Mouse (Mus musculus) midbrain, embryonic 13.5 days (tissue): ENCODE results near the gene Egr4. TPM values are rescaled to one million over a fixed set of nuclear protein-coding genes. Genes with fewer than 3 reads are reported as not detected.

ENCODE experiments used
- ATAC-seq: fragments of 200-750 bp; cut with Nextera tagmentation; 2 replicates; pipeline ENCODE4 v1.8.0; 2017; ENCODE audit warnings: mild to moderate bottlenecking, moderate TSS enrichment, moderate library complexity
- H3K27ac ChIP-seq: fragments of 300-500 bp; sonication (generic); 2 replicates; pipeline ENCODE4 v1.5.1; 2015; ENCODE audit warnings: inconsistent platforms, mild to moderate bottlenecking, moderate library complexity
- H3K27me3 ChIP-seq: fragments of 300-500 bp; sonication (generic); 2 replicates; pipeline ENCODE4 v1.6.1; 2015; ENCODE audit warnings: mild to moderate bottlenecking, inconsistent platforms
- H3K36me3 ChIP-seq: fragments of 300-500 bp; sonication (generic); 2 replicates; pipeline ENCODE4 v1.6.1; 2015; ENCODE audit warnings: mild to moderate bottlenecking, inconsistent platforms
- H3K4me1 ChIP-seq: fragments of 300-500 bp; sonication (generic); replicated peaks from 2 replicates; pipeline ENCODE4 v1.6.1; 2015; ENCODE audit warnings: inconsistent platforms
- H3K4me2 ChIP-seq: fragments of 300-500 bp; sonication (generic); replicated peaks from 2 replicates; pipeline ENCODE4 v1.6.1; 2015; ENCODE audit warnings: moderate library complexity, mild to moderate bottlenecking, inconsistent platforms
- H3K4me3 ChIP-seq: fragments of 300-500 bp; sonication (generic); replicated peaks from 2 replicates; pipeline ENCODE4 v1.5.1; 2015; ENCODE audit warnings: mild to moderate bottlenecking, inconsistent platforms
- H3K9ac ChIP-seq: fragments of 300-500 bp; sonication (generic); replicated peaks from 2 replicates; pipeline ENCODE4 v1.6.1; 2015; ENCODE audit warnings: mild to moderate bottlenecking, inconsistent platforms
- H3K9me3 ChIP-seq: fragments of 300-500 bp; sonication (generic); 2 replicates; pipeline ENCODE4 v1.6.1; 2016; ENCODE audit warnings: mild to moderate bottlenecking, inconsistent platforms
- WGBS: fragments of 180-500 bp; shearing (Covaris S2); methylation state at CpG from one replicate; pipeline ENCODE4 v1.1.7; 2015; 5-methylcytosine and 5-hydroxymethylcytosine counted together
- polyA plus RNA-seq: library from polyadenylated mRNA; unstranded; fragments of >200 nt; fragmentation: Nextera tagmentation; extraction: Ambion mirVana; gene quantifications from 2 replicates; pipeline ENCODE4 v1.2.1, GENCODE M21; 2015

Gene Egr4
- not detected in 2 replicates for polyA plus RNA-seq

DNA sequence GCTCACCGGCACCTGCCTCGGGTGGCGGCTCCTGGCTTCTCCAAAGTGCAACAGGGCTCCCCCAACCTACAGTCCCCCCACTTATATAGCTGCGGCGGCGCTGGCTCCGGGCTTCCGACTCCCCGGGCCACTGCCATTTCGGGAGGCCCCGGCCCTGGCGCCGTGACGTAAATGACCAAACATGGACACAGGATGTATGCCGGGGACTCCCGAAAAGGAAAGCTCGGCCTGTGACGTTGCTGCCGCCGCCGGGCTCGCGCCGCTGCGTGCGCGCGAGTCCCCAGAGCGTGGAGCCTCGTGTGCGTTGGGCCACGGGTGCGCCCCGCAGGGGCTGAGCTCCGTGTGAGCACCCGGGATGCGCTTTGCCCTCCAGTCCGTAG, at the start of gene Egr4:
Egr4 (minus strand) TSS at position 59 of the 380 bp plus-strand sequence.
- Histone ChIP-seq H3K9ac (peak within 1 kb of the TSS; percentile 44; the same call in 1 of the 2 replicates), H3K4me1 (peaks cover 41% of the 10 kb centered on the region), H3K36me3 (no peaks in the 10 kb centered on the region), H3K9me3 (no peaks in the 10 kb centered on the region), H3K4me3 (peak within 1 kb of the TSS; percentile 46), H3K27me3 (peaks cover 84% of the 10 kb centered on the region), H3K4me2 (peak within 1 kb of the TSS; percentile 81), H3K27ac (no peak within 1 kb of the TSS)
- 1% methylated on average over 36 of the region's 38 CpGs for WGBS
- peak; percentile 71 for ATAC-seq

DNA sequence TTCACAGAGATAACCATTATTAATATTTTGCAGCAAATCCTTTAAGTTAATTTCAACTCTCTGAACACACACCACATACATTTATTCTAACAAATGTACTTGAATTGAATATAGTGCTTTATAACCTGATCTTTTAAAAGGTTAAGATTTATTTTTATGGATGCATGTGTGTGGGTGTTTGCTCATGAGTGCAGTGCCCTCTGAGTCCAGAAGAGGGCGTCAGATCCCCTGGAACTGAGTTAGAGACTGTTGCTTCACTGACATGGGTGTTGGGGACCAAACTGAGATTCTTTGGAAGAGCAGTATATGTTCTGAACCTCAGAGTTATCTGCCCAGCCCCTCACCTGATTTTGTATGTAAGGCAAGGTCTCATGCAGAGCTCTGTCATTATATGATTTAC, 49.0 kb upstream of the Egr4 start:
- H3K4me3 ChIP-seq, result no peak overlapping the region
- no peak overlapping the region for H3K27ac ChIP-seq
- H3K36me3 ChIP-seq, result no peaks in the 10 kb centered on the region
- H3K9ac ChIP-seq, result no peak overlapping the region
- H3K4me1 ChIP-seq, result no peaks in the 10 kb centered on the region
- ATAC-seq, result no peak
- WGBS, result 37% methylated on average over 1 of the region's 1 CpGs
- no peaks in the 10 kb centered on the region for H3K27me3 ChIP-seq
- 0 out of 2 replicates have a peak, but pooled peaks cover 2% of the 10 kb centered on the region for H3K9me3 ChIP-seq
- no peak overlapping the region for H3K4me2 ChIP-seq

DNA sequence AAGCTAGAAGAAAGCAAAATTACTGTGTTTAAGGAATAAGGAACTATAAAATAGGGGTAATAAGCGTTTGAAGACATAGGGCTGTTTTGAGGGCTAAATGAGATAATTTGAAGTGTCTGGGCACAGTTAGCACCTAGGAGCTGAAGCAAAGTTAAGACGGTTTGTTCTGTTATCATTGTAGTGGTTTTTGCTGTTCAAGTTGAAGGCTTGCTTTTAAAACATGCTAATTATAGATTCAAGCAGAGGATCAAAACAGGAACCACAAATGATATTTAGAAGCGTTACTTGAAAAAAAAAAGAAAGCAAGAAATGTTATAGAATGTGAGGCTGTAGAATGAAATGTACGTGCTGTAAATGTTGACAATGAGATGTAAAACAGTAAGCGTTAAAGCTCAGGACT, 34.3 kb upstream of the Egr4 start:
- no peak overlapping the region for H3K9ac ChIP-seq
- no peaks in the 10 kb centered on the region for H3K27me3 ChIP-seq
- H3K36me3 ChIP-seq, result no peaks in the 10 kb centered on the region
- WGBS, result 88% methylated on average over 5 of the region's 5 CpGs
- H3K4me1 ChIP-seq, result no peaks in the 10 kb centered on the region
- H3K9me3 ChIP-seq, result no peaks in the 10 kb centered on the region
- no peak for ATAC-seq
- H3K4me3 ChIP-seq, result no peak overlapping the region
- no peak overlapping the region for H3K4me2 ChIP-seq
- H3K27ac ChIP-seq, result no peak overlapping the region

DNA sequence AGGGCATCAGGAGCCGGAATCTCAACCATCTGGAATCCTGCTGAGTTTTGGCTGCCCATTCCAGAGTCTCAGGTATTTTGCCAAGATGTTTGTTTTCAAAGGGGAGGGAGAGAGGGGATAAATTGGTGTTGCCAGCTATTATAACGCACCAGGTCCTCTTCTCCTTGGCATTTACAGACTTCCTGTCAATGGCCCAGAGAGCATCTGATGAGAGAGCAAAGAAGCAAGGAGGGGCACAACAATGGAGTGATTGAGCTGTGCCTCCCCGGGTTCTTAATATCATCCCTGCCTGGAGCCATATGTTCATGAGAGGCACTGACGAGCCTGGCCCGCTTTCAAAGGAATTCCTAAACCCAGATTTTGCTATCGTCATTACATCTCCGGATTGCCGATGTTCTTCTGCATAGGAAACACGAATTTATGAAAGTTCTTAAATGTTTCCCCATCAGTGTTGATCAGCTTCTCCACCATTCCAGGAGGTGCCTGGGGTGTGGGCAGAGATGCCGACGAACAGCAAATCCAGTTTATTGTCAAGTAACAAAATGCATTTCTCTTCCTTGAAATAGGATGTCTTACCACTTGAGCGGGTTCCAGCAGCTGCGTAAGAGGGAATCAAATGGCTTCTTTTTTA, 31.0 kb upstream of the Egr4 start:
- Histone ChIP-seq H3K9ac (no peak overlapping the region), H3K4me3 (no peak overlapping the region), H3K4me2 (no peak overlapping the region), H3K36me3 (no peaks in the 10 kb centered on the region), H3K27me3 (no peaks in the 10 kb centered on the region), H3K27ac (no peak overlapping the region), H3K9me3 (no peaks in the 10 kb centered on the region), H3K4me1 (no peaks in the 10 kb centered on the region)
- no peak for ATAC-seq
- WGBS, result 78% methylated on average over 13 of the region's 13 CpGs

DNA sequence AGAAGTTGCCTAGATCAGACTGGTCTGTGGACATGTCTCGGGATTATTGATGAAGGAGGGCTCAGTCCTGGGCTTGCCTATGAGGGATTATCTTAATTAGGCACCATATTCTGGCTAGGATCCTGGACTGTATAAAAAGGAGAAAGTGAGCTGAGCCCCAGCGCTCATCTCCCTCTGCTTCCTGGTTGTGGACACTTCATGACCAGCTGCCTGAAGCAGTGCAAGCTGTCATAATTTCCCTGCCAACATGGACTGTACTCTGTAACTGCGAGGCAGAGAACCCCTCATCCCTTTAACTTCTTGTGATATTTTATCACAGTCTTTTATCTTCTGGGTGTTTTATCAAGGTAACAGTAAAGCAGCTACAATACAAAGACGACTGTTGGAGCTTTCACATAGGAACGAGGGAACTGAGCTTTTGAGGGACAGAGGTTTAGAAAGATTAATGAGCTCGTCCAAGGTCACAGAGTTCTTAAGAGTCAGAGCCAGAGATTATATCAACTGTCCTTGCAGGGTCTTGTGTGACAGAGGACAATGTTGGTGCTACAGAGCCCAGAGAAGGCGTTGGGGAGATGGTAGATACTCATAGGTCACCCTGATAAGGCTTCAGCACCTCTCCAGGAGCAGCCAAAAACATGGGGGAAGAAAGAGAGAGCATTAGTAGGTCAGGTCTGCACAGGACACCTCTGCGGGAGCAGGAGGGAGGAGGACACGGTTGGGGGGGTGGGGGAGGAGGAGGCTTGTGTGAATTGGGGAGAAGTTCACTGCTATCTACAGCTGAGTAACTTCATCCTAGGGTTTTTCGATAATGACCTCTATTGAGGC, 30.2 kb upstream of the Egr4 start:
- Histone ChIP-seq H3K4me2 (no peak overlapping the region), H3K36me3 (no peaks in the 10 kb centered on the region), H3K27ac (no peak overlapping the region), H3K9me3 (no peaks in the 10 kb centered on the region), H3K4me1 (no peaks in the 10 kb centered on the region), H3K27me3 (no peaks in the 10 kb centered on the region), H3K9ac (no peak overlapping the region), H3K4me3 (no peak overlapping the region)
- no peak for ATAC-seq
- 78% methylated on average over 10 of the region's 10 CpGs for WGBS

DNA sequence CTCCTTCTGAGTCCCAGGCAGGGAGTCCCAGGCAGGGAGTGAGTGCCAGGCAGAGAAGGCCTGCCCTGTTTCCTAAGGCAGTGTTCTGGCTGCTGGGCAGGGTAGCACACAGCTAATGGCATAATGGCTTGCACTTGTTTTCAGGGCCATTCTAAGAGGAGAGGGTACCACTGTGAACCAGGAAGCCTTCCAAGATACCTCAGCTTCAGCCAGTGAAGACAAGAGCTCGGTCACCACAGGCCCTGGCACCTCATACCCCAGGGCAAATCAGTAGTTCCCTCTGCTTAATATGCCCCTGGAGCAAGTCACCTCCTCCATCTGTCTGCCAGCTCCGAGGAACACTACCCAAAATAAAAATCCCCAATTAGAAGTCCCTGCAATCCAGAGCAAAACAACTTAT, 9.4 kb upstream of the Egr4 start:
- H3K4me2 ChIP-seq, result no peak overlapping the region
- 72% methylated on average over 2 of the region's 2 CpGs for WGBS
- no peaks in the 10 kb centered on the region for H3K27me3 ChIP-seq
- no peak overlapping the region for H3K4me3 ChIP-seq
- no peaks in the 10 kb centered on the region for H3K36me3 ChIP-seq
- H3K9ac ChIP-seq, result no peak overlapping the region
- no peak for ATAC-seq
- peaks cover 9% of the 10 kb centered on the region for H3K4me1 ChIP-seq
- no peak overlapping the region for H3K27ac ChIP-seq
- H3K9me3 ChIP-seq, result no peaks in the 10 kb centered on the region

DNA sequence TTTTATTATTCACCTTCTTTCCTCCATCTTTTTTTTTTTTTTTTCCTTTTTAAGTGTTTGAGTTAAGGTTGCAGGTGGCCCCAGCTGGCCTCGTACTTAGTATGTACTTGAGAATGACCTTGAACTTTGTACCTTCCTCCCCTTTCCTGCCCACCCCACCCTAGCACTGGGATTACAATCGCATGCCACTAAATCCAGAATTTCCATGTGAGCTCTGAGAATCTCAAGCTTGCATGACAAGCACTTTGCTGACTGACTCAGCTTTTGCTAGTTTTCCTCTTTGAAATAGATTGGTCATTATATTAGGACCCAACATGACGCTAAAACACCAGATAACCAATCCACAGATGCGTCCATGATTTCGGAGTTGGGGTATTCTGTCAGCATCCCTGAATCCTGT, 8.6 kb upstream of the Egr4 start:
- ATAC-seq, result no peak
- Histone ChIP-seq H3K4me2 (no peak overlapping the region), H3K27ac (no peak overlapping the region), H3K27me3 (0 out of 2 replicates have a peak, but pooled peaks cover under 1% of the 10 kb centered on the region), H3K9ac (no peak overlapping the region), H3K4me3 (no peak overlapping the region), H3K36me3 (no peaks in the 10 kb centered on the region), H3K4me1 (peaks cover 15% of the 10 kb centered on the region), H3K9me3 (no peaks in the 10 kb centered on the region)
- 85% methylated on average over 5 of the region's 5 CpGs for WGBS

DNA sequence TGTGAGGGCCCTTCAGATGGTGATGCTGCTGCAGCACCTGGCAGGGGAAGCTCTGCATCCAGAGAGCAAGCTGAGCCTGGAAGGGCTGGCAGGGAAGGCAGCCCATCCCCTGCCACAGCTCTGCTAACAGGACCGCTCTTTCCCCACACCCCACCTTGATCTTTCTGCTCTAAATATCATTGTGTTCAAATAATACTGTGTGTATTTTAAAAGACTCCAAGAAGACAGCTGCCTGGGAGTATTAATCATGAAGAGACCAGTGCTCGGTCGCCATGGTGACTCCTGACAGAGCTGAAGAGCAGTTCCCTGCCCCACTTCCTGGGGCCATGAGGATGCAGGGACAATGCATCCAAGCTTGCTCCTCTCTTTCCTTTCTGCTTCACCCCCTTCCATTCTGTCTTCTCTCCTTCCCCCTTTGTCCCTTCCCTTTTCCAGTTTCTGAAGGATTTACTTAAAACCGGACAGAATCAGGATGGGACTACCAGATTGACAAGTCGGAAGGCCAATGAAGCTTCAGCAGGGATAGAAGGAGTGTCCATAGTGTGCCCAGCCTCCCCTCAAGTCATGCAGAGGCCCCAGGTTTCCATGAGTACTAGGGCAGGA, 4.8 kb upstream of the Egr4 start:
- H3K4me3 ChIP-seq, result 0 out of 2 replicates have a peak overlapping the region, but pooled peaks have one; percentile 2
- 23% methylated on average over 5 of the region's 5 CpGs for WGBS
- H3K9ac ChIP-seq, result 0 out of 2 replicates have a peak overlapping the region, but pooled peaks have one; percentile 17
- H3K36me3 ChIP-seq, result no peaks in the 10 kb centered on the region
- peak overlapping the region; percentile 17 for H3K4me2 ChIP-seq
- H3K27ac ChIP-seq, result peak overlapping the region; percentile 70
- peaks cover 37% of the 10 kb centered on the region for H3K27me3 ChIP-seq
- peak; percentile 83 for ATAC-seq
- H3K9me3 ChIP-seq, result no peaks in the 10 kb centered on the region
- peaks cover 23% of the 10 kb centered on the region for H3K4me1 ChIP-seq

DNA sequence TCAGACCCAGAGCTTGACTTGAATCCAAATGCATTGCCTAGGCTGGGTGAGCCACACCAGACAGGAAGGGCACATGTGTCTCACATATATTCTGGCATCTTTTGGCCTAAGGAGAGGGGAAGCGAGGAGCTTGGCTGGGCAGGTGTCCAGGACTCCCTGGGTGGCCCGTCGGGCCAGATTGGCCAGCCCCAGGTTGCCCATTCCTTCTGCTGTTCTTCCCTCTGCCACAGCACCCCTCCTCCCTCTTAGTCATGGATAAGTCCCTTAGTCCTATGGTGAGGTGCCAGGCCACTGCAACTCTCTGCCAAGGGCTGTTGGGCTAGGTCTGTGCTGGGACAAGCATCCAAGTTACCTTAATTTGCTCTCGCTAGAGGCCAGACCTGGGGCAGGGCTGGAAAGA, 2.6 kb upstream of the Egr4 start:
- no peak overlapping the region for H3K9ac ChIP-seq
- peaks cover 60% of the 10 kb centered on the region for H3K27me3 ChIP-seq
- H3K4me3 ChIP-seq, result no peak overlapping the region
- H3K27ac ChIP-seq, result no peak overlapping the region
- 75% methylated on average over 4 of the region's 4 CpGs for WGBS
- H3K4me1 ChIP-seq, result peaks cover 43% of the 10 kb centered on the region
- H3K4me2 ChIP-seq, result no peak overlapping the region
- H3K36me3 ChIP-seq, result no peaks in the 10 kb centered on the region
- no peak for ATAC-seq
- no peaks in the 10 kb centered on the region for H3K9me3 ChIP-seq

DNA sequence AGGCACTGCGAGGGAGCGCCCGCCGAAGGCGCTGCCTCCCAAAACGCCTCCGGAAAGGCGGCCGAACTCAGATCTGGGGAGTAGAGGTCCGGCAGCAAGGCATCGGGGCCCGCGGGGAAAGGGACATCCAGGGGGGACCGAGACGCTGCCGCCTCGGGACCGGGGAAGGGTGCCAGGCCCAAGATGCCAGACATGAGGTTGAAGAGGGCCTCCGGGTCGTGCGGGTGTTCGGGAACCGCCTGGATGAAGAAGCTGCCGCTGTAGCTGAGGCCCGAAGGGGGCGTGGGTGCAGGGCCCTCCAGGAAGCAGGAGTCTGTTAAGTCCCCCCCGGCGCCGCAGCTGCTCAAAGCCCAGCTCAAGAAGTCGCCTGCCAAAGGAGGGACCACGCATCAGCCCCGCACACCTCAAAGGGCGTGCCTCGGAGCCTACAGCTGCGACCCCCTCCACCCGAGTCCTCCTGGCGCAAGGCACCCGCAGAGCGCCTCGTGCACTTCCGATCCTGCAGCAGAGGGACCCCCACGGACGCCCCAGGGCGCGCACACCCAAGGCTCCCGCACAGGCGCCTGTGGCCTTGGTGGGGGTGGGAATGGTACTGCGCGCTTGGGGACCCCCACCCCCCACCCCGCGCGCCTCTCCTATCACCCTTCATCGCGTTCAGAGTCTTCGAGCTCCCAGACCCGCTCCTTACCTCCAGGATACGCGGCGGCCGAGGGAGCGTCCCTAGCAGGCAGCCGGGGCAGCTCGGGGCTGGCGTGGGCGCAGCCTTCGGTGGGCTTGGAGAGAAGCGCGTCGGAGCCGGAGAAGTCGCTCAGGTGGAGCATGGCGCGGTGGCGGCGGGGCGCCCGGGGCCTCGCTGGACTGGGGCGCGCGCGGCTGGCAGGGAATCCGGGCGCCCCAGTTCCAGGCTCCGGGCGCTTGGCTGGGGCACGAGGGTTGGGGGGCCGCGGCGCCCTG, 535 bp downstream of the Egr4 start:
- Histone ChIP-seq H3K4me3 (peak overlapping the region; percentile 46), H3K27ac (no peak overlapping the region), H3K4me2 (peak overlapping the region; percentile 81), H3K27me3 (peaks cover 84% of the 10 kb centered on the region), H3K9me3 (no peaks in the 10 kb centered on the region), H3K9ac (0 out of 2 replicates have a peak overlapping the region, but pooled peaks have one; percentile 44), H3K4me1 (peaks cover 34% of the 10 kb centered on the region), H3K36me3 (no peaks in the 10 kb centered on the region)
- under 1% methylated on average over 89 of the region's 90 CpGs for WGBS
- ATAC-seq, result peak; percentile 41

DNA sequence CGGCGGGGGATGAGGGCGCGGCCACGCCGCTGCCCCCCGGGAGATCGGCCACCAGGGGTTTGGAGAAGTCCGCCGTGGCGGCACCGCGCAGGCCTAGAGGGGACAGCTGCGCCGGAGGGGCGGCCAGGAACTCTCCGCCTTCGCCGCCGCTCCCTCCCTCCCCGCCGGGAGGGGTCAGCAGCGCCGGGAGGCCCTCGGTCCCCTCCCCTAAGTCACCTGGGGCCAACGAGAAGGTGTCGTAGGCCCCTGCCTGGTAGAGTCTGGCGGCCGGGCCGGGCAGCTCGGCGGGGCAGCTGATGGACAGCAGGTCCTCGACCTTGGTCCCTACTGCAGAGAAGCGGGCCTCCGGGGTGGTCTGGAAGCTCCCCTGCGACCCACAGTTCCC, 1.3 kb downstream of the Egr4 start:
- H3K36me3 ChIP-seq, result no peaks in the 10 kb centered on the region
- under 1% methylated on average over 21 of the region's 36 CpGs for WGBS
- H3K4me2 ChIP-seq, result peak overlapping the region; percentile 81
- peak; percentile 25; the same call in 1 of the 2 replicates for ATAC-seq
- peaks cover 83% of the 10 kb centered on the region for H3K27me3 ChIP-seq
- no peak overlapping the region for H3K27ac ChIP-seq
- H3K9me3 ChIP-seq, result no peaks in the 10 kb centered on the region
- peak overlapping the region; percentile 46 for H3K4me3 ChIP-seq
- peaks cover 28% of the 10 kb centered on the region for H3K4me1 ChIP-seq
- peak overlapping the region; percentile 47 for H3K9ac ChIP-seq
